Mouse (Mus musculus): Measurements from ENCODE around the gene Scaf4. TPM values are rescaled to one million over a fixed set of nuclear protein-coding genes. Genes with fewer than 3 reads are reported as not detected.
A peak's percentile ranks its signal among the peaks of the same experiment; 100 is the strongest.

The Scaf4 gene
- polyA plus RNA-seq, 1 experiment, result 40.1 TPM

DNA sequence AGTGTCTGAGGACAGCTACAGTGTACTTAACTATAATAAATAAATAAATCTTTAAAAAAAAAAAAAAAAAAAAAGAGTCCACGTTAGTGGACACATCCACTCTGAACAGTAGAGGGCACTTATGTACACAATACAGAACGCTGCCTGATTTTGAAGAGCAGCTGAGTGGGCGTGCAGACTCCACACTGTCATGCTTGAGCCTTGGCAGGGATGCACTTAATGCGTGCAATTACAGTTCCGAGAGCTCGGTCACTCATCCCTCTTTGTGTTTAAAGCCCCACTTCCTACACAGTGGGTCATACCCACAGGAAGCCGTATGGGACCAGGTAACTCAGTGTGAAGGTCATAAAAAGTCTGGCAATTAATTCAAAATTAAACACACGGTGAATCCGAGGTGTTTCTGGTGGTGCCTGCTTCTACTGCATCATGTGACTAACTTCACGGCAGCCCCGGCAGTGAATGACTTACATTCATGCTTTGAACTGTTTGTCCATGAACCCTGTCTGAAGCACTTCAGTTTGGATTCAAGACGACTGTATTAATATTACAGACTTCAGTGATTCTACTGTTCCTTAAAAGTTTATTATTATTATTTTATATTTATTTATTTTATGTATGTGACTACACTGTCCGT is 28.3 kb upstream of the Scaf4 start:
- TF ChIP-seq POLR2A (IDR thresholded peaks at IDR 0.05; ENCODE audit: extremely low read depth, insufficient read depth, low read length) (no peak), CTCF (IDR thresholded peaks at IDR 0.05; ENCODE audit: extremely low read depth, insufficient read depth, low read length) (peak; percentile 34)
- H3K4me3 ChIP-seq (ENCODE audit: insufficient read depth, low read length), result no peak overlapping the region
- H3K27ac ChIP-seq (ENCODE audit: insufficient read depth, low read length), result no peak overlapping the region
- no peaks in the 10 kb centered on the region for H3K4me1 ChIP-seq (ENCODE audit: control insufficient read depth, insufficient read depth, low read length)

DNA sequence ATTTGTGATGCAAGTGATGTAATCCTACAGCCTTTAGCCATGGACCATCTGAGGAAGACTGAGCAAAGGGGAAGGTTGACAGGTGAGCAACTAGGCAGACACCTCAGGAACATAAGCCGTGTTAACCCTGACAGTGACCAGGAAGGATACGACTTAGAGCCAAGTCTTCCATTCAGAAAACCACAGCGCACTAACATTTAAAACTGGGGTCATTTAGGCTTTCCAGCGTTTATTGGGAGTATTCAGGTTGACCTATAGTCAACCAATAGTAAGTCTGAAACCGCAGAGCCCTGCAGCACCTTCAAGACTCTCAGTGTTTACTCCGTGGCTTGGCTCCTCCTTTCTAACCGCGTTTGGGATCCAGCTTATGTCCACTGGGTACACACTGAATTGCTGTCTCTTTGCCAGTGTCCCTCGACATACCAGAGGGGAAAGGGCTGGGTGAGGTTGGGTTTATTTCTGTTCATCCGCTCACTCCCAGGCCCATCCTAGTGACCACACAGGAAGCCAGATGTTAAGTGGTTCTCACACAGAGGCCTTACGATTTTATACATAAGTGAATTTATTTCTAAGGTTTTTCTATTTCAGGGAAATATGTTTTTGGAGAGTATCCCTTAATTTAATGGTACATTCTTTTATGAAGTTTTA is 26.3 kb upstream of the Scaf4 start:
- H3K27ac ChIP-seq (ENCODE audit: insufficient read depth, low read length), result no peak overlapping the region
- TF ChIP-seq POLR2A (IDR thresholded peaks at IDR 0.05; ENCODE audit: extremely low read depth, insufficient read depth, low read length), result no peak
- no peak for TF ChIP-seq CTCF (IDR thresholded peaks at IDR 0.05; ENCODE audit: extremely low read depth, insufficient read depth, low read length)
- H3K4me1 ChIP-seq (ENCODE audit: control insufficient read depth, insufficient read depth, low read length), result no peaks in the 10 kb centered on the region
- no peak overlapping the region for H3K4me3 ChIP-seq (ENCODE audit: insufficient read depth, low read length)

DNA sequence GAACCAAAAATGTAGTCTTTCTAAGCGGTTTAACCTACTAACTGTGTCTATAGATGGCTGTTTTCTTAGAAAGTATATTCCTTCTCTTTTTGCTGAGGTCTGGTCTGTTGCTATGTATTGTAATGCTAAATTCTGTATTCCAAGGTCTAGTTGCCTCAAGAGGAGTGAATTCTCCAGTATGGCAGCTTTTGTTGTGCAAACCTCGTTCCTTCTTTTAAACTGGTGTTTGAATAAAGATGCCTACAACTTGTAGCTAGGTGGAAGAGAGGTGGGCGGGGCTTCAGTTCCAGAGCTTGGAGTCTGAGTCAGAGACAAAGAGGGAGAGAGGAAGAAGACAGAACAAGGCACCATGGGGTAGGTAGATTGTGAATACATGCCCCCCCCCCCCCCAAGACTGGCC is 25.5 kb upstream of the Scaf4 start:
- no peak for TF ChIP-seq CTCF (IDR thresholded peaks at IDR 0.05; ENCODE audit: extremely low read depth, insufficient read depth, low read length)
- no peak for TF ChIP-seq POLR2A (IDR thresholded peaks at IDR 0.05; ENCODE audit: extremely low read depth, insufficient read depth, low read length)
- no peaks in the 10 kb centered on the region for H3K4me1 ChIP-seq (ENCODE audit: control insufficient read depth, insufficient read depth, low read length)
- H3K4me3 ChIP-seq (ENCODE audit: insufficient read depth, low read length), result no peak overlapping the region
- H3K27ac ChIP-seq (ENCODE audit: insufficient read depth, low read length), result no peak overlapping the region

DNA sequence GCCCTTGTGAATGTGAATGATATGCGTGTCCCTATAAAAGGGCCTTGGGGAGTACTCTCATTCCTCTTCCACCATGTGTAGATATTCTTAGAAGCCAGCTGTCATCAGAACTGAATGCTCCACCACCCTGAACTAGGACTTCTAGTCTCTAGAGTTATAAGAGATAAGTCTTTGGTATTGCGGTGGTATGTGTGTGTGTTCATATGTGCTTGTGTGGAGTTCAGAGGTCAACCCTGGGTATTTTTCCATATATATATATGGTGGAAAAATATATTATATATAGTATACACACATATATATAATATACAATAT is 19.6 kb upstream of the Scaf4 start:
- H3K4me3 ChIP-seq (ENCODE audit: insufficient read depth, low read length), result no peak overlapping the region
- H3K4me1 ChIP-seq (ENCODE audit: control insufficient read depth, insufficient read depth, low read length), result no peaks in the 10 kb centered on the region
- H3K27ac ChIP-seq (ENCODE audit: insufficient read depth, low read length), result no peak overlapping the region
- TF ChIP-seq POLR2A (IDR thresholded peaks at IDR 0.05; ENCODE audit: extremely low read depth, insufficient read depth, low read length) (no peak), CTCF (IDR thresholded peaks at IDR 0.05; ENCODE audit: extremely low read depth, insufficient read depth, low read length) (no peak)

DNA sequence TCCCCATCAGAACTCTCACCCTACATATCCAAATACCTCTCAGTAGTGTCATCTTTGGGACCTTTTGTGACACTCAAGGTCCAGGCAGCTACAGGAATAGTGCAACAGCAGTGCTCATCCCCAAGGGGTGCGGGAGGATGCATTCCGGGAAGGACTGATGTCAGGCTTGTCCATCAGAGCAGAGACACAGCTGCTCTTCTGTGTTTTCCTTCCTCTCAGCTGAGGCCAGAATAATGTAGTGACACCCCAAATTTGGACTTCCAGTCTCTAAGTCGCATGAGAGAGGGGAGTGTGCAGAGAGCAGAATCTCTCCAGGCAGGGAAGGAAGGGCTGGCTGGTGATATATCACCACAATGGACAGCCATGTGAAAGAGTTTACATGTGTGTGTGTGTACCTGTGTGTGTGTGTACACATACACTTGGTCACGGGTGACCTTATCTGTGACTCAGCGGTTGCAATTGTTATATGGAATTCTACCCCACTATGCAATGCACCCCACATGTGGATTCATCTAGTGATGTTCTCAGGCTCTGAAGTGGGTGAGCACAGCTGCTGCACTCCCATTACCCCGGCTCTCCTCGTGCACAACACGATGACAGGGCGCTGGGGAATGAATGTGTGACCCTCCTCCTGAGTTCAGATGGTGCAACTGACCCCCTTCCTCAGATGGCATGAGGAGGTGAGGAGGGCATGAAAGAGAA is 19.1 kb upstream of the Scaf4 start:
- TF ChIP-seq POLR2A (IDR thresholded peaks at IDR 0.05; ENCODE audit: extremely low read depth, insufficient read depth, low read length) (no peak), CTCF (IDR thresholded peaks at IDR 0.05; ENCODE audit: extremely low read depth, insufficient read depth, low read length) (no peak)
- H3K4me1 ChIP-seq (ENCODE audit: control insufficient read depth, insufficient read depth, low read length), result no peaks in the 10 kb centered on the region
- H3K27ac ChIP-seq (ENCODE audit: insufficient read depth, low read length), result no peak overlapping the region
- no peak overlapping the region for H3K4me3 ChIP-seq (ENCODE audit: insufficient read depth, low read length)

DNA sequence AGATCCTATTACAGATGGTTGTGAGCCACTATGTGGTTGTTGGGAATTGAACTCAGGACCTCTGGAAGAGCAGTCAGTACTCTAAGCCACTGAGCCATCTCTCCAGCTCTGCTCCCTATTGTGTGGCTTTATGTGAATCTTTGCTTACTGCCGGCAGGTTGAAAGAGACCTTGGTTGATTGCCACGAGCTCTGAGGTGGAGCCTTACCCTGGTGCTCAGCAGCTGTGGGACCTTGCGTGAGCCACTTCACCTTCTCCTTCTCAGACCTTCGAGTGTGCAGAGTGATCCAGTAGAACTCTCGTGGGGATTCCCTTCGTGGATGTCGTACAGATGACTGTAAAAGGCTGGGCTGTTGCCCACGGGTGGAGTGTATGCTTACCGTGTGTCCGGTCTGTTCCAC is 17.4 kb upstream of the Scaf4 start:
- no peak for TF ChIP-seq CTCF (IDR thresholded peaks at IDR 0.05; ENCODE audit: extremely low read depth, insufficient read depth, low read length)
- no peak for TF ChIP-seq POLR2A (IDR thresholded peaks at IDR 0.05; ENCODE audit: extremely low read depth, insufficient read depth, low read length)
- no peaks in the 10 kb centered on the region for H3K4me1 ChIP-seq (ENCODE audit: control insufficient read depth, insufficient read depth, low read length)
- H3K4me3 ChIP-seq (ENCODE audit: insufficient read depth, low read length), result no peak overlapping the region
- H3K27ac ChIP-seq (ENCODE audit: insufficient read depth, low read length), result no peak overlapping the region

DNA sequence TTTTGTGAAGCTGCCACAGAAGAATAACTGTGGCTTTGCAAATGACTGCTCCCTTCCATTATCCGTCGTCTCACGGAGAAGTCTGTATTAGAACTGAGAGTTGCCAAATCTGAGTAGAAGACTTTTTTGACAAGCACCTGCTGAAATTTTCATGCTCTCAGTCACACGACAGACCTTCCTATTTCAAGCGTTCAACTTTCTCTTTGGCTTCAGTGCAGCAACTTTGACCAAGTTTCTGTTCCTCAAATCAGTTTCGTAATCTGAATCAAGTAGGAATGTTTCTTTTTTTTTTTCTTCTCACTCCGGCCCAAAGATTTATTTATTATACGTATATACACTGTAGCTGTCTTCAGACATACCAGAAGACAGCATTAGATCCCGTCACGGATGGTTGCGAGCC is 16.6 kb upstream of the Scaf4 start:
- TF ChIP-seq CTCF (IDR thresholded peaks at IDR 0.05; ENCODE audit: extremely low read depth, insufficient read depth, low read length) (no peak), POLR2A (IDR thresholded peaks at IDR 0.05; ENCODE audit: extremely low read depth, insufficient read depth, low read length) (no peak)
- no peaks in the 10 kb centered on the region for H3K4me1 ChIP-seq (ENCODE audit: control insufficient read depth, insufficient read depth, low read length)
- H3K4me3 ChIP-seq (ENCODE audit: insufficient read depth, low read length), result no peak overlapping the region
- H3K27ac ChIP-seq (ENCODE audit: insufficient read depth, low read length), result no peak overlapping the region

DNA sequence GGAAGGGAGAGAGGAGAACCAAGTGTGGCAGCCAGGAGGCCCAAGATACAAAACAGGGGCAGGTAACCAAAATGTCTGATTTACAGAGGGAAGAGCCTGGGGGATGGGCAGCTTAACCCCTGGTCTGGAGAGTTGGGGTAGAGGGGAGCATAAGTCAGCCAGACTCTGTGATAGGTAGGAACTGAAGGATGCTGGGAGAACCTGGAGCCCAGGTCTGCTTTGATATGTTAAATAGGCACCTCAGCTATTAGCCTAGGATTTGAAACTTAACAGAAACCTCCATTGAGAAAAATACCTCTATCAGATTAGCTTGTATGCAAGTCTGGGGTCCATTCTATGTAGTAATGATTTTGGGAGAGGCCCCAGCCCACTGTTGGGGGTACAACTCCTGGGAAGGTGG is 15.3 kb upstream of the Scaf4 start:
- no peak for TF ChIP-seq CTCF (IDR thresholded peaks at IDR 0.05; ENCODE audit: extremely low read depth, insufficient read depth, low read length)
- no peak for TF ChIP-seq POLR2A (IDR thresholded peaks at IDR 0.05; ENCODE audit: extremely low read depth, insufficient read depth, low read length)
- Histone ChIP-seq H3K27ac (ENCODE audit: insufficient read depth, low read length) (no peak overlapping the region), H3K4me1 (ENCODE audit: control insufficient read depth, insufficient read depth, low read length) (no peaks in the 10 kb centered on the region), H3K4me3 (ENCODE audit: insufficient read depth, low read length) (no peak overlapping the region)

DNA sequence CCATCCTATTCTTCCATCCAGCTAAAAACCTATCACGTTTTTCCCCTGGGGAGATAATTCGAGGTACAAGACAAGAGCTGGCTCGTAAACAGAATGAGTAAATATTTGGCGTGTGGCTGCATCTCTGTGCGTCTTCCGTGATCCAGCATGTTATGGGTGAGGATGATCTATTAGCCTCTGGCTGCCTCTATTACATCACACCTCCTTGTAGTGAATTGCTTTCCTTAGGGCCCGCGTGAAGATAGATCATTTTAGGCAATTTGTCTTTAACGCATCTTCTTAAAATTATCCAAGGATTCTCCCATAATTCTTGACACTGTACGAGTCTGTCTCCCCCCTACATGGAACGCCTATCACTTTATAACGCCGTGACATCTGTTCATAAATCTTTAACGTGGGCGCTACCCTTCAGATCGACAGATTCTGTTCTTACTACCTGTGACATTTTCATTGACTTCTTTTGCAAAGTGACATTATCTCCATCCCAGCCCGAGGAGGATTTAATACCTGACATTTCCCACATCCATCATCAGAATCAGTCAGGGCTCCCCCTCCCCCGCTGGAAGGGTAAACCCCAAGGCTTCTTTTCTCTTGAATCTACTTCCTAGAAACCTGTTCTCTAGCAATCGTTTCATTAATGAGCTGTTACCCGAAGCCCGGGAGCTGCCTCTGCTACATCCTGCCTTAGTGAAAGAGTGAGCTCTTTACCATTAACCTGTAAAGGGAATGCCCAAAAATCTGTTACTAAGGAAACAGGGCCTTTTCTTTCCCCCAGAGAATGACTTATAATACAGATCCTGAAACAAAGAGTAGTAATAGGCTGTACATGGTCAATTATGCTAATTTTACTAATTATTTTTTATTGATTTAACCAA is 14.4 kb upstream of the Scaf4 start:
- no peak overlapping the region for H3K27ac ChIP-seq (ENCODE audit: insufficient read depth, low read length)
- no peak overlapping the region for H3K4me3 ChIP-seq (ENCODE audit: insufficient read depth, low read length)
- no peaks in the 10 kb centered on the region for H3K4me1 ChIP-seq (ENCODE audit: control insufficient read depth, insufficient read depth, low read length)
- TF ChIP-seq POLR2A (IDR thresholded peaks at IDR 0.05; ENCODE audit: extremely low read depth, insufficient read depth, low read length) (no peak), CTCF (IDR thresholded peaks at IDR 0.05; ENCODE audit: extremely low read depth, insufficient read depth, low read length) (no peak)

Data from cortical plate, adult 2 months (tissue).